Mouse (Mus musculus) gastrocnemius, postnatal 4 days (tissue): ENCODE data around the gene H6pd. TPM values are rescaled to one million over a fixed set of nuclear protein-coding genes. Genes with fewer than 3 reads are reported as not detected.

Experiments
- DNase-seq, 2 experiments: peaks; one replicate each; pipeline ENCODE4 v3.0.0; 2021 to 2022; ENCODE audit warnings: low spot score in 2 of 2, mixed read lengths in 2 of 2
- total RNA-seq, 2 experiments: library from RNA; stranded (reverse); gene quantifications; 2 replicates each; pipeline ENCODE4 v1.2.3; 2021

H6pd gene
- total RNA-seq, 2 experiments from 2014 or later = 66.0 to 71.0 TPM

DNA sequence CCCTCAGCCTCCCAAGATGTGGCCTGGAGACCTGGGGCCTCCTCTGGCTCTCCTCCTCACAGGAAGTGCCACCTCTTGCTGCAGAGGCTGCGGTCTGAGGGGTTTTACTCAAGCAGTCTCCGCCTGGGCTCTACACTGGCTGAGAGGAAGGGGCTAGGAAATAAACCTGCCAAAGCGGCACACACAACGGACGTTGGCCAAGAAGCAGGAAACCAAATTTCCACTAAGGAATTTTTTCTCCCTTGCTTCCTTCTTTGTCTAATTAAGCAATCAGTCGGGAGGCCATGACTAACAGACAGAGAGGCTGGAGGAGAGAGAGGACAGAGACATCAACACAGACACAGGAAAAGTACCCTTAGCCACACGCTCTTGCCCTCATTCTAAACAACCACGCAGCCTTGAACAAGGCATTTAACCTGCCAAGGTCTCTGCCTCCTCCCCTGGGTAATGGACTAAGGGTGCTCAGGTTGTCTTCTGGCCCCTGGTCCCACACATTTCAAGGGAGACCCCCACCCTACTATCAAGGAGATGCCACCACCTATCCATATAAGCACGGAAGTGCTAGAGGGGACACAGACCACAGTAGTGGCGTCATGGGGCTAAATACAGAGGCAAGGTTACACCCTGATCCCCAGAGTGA is 7.5 kb downstream of the H6pd start:
- DNase-seq = no peak

GRCm38 (mm10) chr4:149999931-150000555 is 8.8 kb downstream of the H6pd start:
- no peak for DNase-seq

DNA sequence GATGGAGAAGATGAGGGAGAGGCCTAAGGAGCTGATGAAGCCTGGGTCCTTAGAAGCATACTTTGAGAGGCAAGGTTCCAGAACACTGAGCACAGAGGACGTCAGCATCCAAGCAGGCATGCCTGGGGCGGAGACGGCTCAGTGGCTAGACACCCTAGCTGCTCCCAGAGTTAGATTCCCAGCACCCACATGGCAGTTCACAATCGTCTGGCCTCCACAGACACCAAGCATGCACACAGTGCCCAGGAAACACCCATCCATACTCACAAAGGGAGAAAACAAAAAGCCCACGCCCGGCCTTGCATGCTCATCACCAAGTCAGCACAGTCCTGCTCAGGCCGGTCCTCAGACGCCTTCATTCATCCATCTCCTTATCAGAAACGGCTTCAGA is 9.3 kb downstream of the H6pd start:
- DNase-seq = no peak

DNA sequence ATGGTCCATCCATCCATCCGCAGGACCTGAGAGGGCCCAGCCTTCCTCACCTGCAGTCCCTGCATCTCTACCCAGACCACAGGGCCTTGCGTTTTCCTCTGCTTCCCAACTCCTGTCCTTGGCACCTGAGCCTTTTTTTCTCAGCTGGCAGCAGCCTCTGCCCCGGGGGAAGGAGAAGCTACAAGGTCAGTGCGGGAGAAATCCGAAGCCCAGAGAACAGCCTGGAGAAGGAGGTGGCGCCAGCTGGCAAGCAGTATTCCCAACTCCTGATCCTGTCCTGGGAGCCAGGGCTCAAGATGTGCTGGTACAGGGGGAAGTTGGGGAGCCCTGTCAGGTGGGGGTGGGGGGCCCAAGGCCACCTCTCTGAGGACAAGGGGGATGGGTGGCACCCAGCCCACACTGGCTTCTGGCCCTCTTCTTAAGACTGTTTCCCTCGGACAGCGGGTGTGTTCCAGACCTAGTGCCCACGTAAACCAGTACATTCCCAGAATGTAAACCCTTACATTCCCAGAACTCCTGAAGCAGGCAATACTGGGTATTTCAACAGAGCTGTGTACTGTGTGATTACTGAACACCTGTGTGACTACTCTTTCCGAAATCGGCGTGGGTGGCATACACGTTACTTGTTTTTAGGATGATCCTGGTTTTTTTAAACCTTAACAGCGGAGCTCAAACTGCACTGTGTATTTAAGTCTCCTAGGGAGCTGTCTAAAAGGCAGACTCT is 9.9 kb downstream of the H6pd start:
- DNase-seq = no peak

GRCm38 (mm10) chr4:149997999-149998398 is 10.8 kb downstream of the H6pd start:
- no peak for DNase-seq

DNA sequence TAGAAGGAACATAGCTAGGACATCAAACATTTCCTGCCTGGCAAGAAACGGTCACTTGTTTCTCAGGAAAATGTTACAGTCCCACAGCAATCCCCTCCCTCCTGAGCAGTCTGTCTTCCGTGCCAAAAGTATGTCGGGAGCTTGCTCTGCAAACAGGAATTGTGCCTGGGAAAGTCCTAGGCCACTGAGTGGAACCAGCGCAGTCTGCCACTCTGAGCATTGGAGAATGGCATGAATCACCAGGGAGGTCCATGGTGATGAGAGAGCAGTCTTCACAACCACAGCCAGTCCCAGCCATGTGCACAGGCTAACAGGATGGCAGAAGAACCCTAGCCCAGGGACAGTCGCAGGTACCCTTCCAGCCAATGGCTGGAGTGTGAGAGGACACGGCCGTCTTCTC is 12.4 kb downstream of the H6pd start:
- no peak for DNase-seq

- no peak for DNase-seq
These were observed 12.9 kb downstream of the H6pd start for GRCm38 (mm10) chr4:149995911-149996310.

DNA sequence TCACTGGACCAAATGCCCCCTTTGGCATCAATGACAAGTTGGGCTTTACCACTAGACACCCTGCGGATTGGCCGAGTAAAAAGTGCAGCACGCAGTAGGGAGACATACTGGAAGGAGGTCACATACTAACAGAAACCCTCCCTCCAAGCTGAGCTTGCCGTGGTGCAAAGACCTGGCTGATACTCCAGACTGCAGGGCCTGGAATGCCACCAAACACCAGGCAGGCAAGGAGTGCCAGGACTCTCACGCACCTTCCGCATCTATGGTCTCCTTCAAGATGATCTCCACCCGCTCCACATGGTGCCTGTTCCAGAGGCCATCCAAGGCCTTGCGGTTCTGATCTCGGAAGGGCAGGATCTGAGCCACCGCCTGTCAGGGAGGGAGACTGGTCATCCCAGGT is 14.6 kb downstream of the H6pd start:
- no peak for DNase-seq

- DNase-seq = no peak
These were observed 16.2 kb downstream of the H6pd start for GRCm38 (mm10) chr4:149992670-149993032.

GRCm38 (mm10) chr4:149991755-149992669 is 16.8 kb downstream of the H6pd start:
- no peak for DNase-seq

- no peak for DNase-seq
These were observed 17.7 kb downstream of the H6pd start for GRCm38 (mm10) chr4:149990954-149991633.

DNA sequence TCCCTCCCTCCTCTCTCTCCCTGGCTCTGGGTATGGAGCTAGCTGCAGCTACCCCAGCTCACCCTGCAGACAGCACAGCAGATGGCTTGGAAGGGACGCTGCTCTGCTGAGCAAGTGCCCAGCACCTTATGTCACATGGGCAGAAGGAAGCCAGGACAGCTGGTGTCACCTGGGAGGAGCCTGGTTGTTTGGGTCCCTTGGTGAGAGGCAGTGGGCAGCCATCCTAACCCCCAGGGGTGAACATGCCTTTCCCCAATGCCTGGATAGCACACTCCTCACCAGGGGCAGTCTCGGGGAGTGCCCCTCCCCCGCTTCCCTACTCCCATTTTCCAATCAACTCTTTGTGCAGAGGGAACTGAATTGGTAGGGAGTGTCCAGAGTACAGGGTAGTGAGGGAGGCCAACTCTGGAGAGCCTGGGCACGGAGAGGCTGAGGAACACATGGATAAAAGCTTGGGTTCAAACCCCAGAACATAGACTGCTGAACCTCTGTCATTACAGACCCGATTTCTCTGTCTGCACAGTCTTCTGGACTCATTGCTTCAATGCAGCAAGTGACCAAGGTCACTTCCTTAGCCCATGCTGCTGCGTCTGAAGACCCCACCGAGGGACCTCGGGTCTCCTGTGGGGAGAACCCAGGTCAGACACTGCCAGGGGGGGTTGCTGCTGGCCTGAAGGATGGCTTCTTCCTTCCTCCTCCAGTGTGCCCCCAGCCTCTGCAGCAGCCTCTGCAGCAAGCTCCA is 18.4 kb downstream of the H6pd start:
- peak in 1 of 2 experiments; percentile 61 for DNase-seq

- peak; percentile 74 to 89 for DNase-seq
These were observed 19.8 kb downstream of the H6pd start for GRCm38 (mm10) chr4:149988931-149989556.

GRCm38 (mm10) chr4:149988301-149988700 is 20.5 kb downstream of the H6pd start:
- DNase-seq = no peak

DNA sequence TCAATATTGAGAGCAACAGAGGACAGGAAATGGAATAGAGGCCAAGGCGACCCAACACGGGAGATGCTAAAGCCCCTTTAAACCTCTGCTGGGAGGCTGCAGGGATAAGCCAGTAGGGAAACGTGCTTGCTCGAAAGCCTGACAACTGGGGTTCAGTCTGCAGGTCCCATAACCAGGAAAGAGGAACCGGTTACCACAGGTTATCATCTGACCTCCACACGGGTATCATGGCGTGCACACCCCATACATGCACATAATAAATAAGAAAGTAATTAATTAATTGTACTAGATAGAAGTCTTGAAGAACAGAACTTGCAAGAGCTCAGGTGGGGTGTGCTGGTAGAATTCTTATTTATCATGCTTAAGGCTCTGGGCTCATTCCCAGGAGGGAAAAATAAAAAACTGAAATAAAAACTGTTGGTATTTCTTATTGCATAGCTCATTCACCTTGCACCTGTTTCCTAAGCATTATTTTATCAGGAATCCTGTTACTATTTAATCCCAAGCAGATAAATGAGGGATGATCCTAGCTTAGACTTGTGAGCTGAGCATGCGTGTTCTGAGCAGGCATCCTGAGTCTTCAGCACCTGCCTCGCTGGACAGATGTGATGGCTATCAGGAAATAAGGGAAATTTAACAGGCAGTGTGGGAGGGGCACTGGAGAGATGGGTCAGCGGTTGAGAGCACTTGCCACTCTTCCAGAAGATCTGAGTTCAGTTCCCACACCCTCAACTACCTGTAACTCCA is 22.0 kb downstream of the H6pd start:
- no peak for DNase-seq

- DNase-seq = no peak
These were observed 24.7 kb downstream of the H6pd start for GRCm38 (mm10) chr4:149983921-149984645.

DNA sequence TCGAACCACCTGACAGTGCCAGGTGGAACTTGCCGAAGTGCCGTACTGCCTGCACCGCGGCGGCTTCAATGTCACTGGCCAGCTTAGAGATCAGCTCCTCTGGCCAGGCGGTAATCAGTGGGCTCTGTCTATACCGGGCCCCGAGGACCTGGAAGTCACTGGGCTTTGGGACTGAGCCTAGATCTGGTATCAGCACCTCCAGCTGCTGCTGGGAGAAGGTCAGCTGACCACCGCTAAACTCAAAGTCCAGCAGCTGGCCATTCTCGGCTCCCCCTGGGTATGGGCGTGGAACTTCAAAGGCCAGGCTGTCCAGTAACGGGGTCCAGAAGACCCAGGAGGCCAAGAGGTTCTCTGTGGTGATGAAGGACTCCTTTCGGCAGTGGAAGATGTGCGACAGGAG is 26.7 kb downstream of the H6pd start:
- no peak for DNase-seq

GRCm38 (mm10) chr4:149979819-149980308 is 29.0 kb downstream of the H6pd start:
- peak; percentile 63 to 72 for DNase-seq
